Mouse (Mus musculus) CD4-positive, CD25-positive, alpha-beta regulatory T cell, adult 2 months (primary cell): ENCODE measurements around the gene Gm45261.
A peak's percentile ranks its signal among the peaks of the same experiment; 100 is the strongest.

Source experiments
- DNase-seq: peaks from one replicate; pipeline ENCODE4 v3.0.0-alpha.2; 2012; ENCODE audit warnings: low read depth, low spot score

Gm45261 gene

GRCm38 (mm10) chr1:80461348-80461747 lies at the start of gene Gm45261:
TSS of gene Gm45261 (minus strand) at chr1:80461448.
- DNase-seq = no peak

- peak; percentile 49 for DNase-seq
These were observed 43.5 kb upstream of the Gm45261 start for GRCm38 (mm10) chr1:80504757-80505156.

GRCm38 (mm10) chr1:80504081-80504480 lies 42.8 kb upstream of the Gm45261 start:
- no peak for DNase-seq

GRCm38 (mm10) chr1:80502456-80503165 lies 41.4 kb upstream of the Gm45261 start:
- no peak for DNase-seq

GRCm38 (mm10) chr1:80499264-80499663 lies 38.0 kb upstream of the Gm45261 start:
- DNase-seq = no peak

- DNase-seq = peak; percentile 21
These were observed 35.1 kb upstream of the Gm45261 start for GRCm38 (mm10) chr1:80496360-80496759.

GRCm38 (mm10) chr1:80483419-80483818 lies 22.2 kb upstream of the Gm45261 start:
- no peak for DNase-seq

GRCm38 (mm10) chr1:80474942-80475341 lies 13.7 kb upstream of the Gm45261 start:
- DNase-seq = no peak

GRCm38 (mm10) chr1:80472395-80472794 lies 11.1 kb upstream of the Gm45261 start:
- no peak for DNase-seq

GRCm38 (mm10) chr1:80459923-80460322 lies 1.3 kb downstream of the Gm45261 start:
- no peak for DNase-seq

- DNase-seq = no peak
These were observed 1.8 kb downstream of the Gm45261 start for GRCm38 (mm10) chr1:80459477-80459876.

GRCm38 (mm10) chr1:80453971-80454370 lies 7.3 kb downstream of the Gm45261 start:
- DNase-seq = no peak

- DNase-seq = no peak
These were observed 9.2 kb downstream of the Gm45261 start for GRCm38 (mm10) chr1:80451914-80452549.

- no peak for DNase-seq
These were observed 13.7 kb downstream of the Gm45261 start for GRCm38 (mm10) chr1:80447554-80447953.

- DNase-seq = peak; percentile 76
These were observed 20.3 kb downstream of the Gm45261 start for GRCm38 (mm10) chr1:80440911-80441310.

GRCm38 (mm10) chr1:80438506-80438905 lies 22.7 kb downstream of the Gm45261 start:
- no peak for DNase-seq

GRCm38 (mm10) chr1:80427946-80428345 lies 33.3 kb downstream of the Gm45261 start:
- no peak for DNase-seq

- no peak for DNase-seq
These were observed 33.8 kb downstream of the Gm45261 start for GRCm38 (mm10) chr1:80427425-80427824.

- DNase-seq = no peak
These were observed 36.6 kb downstream of the Gm45261 start for GRCm38 (mm10) chr1:80424666-80425065.

- DNase-seq = peak; percentile 52
These were observed 42.8 kb downstream of the Gm45261 start for GRCm38 (mm10) chr1:80418321-80419045.

- peak; percentile 61 for DNase-seq
These were observed 44.9 kb downstream of the Gm45261 start for GRCm38 (mm10) chr1:80416329-80416728.

GRCm38 (mm10) chr1:80412521-80412920 lies 48.7 kb downstream of the Gm45261 start:
- DNase-seq = peak; percentile 20
